Mouse (Mus musculus) CD4-positive, CD25-positive, alpha-beta regulatory T cell, adult 9 weeks (primary cell): ENCODE results near the gene AL731706.1. TPM values are rescaled to one million over a fixed set of nuclear protein-coding genes. Genes with fewer than 3 reads are reported as not detected.

Experiments used
- polyA plus RNA-seq: library from polyadenylated mRNA; unstranded; fragments of 100-300 nt; shearing (Covaris generic); gene quantifications from one replicate; pipeline ENCODE4 v1.2.1, GENCODE M21; 2017

Gene AL731706.1
- 11.0 TPM for polyA plus RNA-seq

GRCm38 (mm10) chr2:136891068-136891950, at the start of gene AL731706.1, which contains the start of the genes Slx4ip and Mkks:
Gene AL731706.1 (minus strand): TSS chr2:136891389.
Gene Slx4ip (plus strand): TSS chr2:136891218.
Gene Mkks (minus strand): TSS chr2:136891389.

GRCm38 (mm10) chr2:136885579-136885978, 5.6 kb downstream of the AL731706.1 start, which contains the start of gene AL731706.2:
Gene AL731706.2 (minus strand): TSS chr2:136885679.

Other genes starting within 250 kb of the AL731706.1 start
- not detected for gene Snap25, start 177.9 kb downstream of the AL731706.1 start, polyA plus RNA-seq
- 10.3 TPM for gene AL731706.2, start 5.7 kb downstream of the AL731706.1 start, polyA plus RNA-seq
- 6.2 TPM for gene Slx4ip, start 171 bp downstream of the AL731706.1 start, polyA plus RNA-seq
- 34.8 TPM for gene Mkks, start within 50 bp of the AL731706.1 start, polyA plus RNA-seq
- gene Jag1, start 225.3 kb upstream of the AL731706.1 start, polyA plus RNA-seq: not detected